Mouse (Mus musculus): ENCODE results near the gene Apbb1.

The Apbb1 gene

DNA sequence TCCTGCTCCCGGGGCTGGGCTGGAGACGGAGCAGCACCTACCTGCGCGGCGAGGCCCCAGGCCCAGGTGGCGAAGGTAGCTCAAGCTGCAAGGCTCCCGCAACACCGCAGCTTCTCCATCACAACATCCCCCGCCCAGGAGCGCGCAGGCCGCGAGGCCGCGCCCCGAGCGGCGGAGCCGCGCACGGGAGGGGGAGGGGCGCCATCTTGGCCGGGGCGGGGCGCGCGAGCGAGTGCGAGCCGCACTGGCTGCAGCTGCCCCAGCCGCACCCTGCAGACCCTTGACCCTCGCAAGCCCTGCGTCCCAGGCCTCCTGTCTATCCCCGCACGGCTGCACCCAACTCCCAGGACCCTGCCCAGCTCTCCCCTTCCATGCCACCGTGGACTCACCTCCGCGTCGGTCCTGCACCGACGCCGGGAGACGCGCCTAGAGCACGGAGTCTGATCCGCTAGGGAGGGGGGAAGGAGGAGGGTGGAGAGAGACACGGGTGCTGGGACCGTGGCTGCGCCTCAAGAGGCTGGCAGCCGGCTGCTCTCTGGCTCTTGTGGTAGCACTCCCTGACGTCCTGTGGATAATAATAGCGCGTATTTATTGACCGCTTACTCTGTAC is at the start of gene Apbb1:
Gene Apbb1, minus strand, starts transcription at position 560 of the 610 bp plus-strand sequence.
- DNase-seq (ENCODE audit: inconsistent age in 2 of 2, low spot score in 1 of 2): peak; percentile 77 to 93

- peak; percentile 63 to 80 for DNase-seq (ENCODE audit: inconsistent age in 2 of 2, low spot score in 1 of 2)
Observed at GRCm38 (mm10) chr7:105628633-105629032, 47.2 kb upstream of the Apbb1 start.

DNA sequence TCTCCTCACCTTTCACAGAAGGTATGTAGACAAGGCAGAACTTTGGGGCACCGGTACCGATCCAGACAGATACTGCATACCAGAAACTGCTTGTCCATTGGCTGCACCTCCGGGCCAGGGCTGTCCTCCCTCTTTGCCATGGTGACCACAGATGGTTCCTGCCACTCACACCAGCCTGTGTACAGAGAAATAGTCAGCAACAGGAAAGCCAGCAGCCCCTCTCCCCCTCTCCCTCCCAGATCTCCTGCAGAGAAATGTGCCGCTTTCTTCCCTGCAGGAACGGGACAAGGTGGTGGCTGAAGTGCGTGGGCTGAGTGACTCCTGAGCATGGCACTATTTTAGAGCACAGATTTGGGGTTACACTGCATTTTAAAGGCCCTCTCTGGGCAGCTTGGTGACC is 43.9 kb upstream of the Apbb1 start:
- no peak for DNase-seq (ENCODE audit: inconsistent age in 2 of 2, low spot score in 1 of 2)

DNA sequence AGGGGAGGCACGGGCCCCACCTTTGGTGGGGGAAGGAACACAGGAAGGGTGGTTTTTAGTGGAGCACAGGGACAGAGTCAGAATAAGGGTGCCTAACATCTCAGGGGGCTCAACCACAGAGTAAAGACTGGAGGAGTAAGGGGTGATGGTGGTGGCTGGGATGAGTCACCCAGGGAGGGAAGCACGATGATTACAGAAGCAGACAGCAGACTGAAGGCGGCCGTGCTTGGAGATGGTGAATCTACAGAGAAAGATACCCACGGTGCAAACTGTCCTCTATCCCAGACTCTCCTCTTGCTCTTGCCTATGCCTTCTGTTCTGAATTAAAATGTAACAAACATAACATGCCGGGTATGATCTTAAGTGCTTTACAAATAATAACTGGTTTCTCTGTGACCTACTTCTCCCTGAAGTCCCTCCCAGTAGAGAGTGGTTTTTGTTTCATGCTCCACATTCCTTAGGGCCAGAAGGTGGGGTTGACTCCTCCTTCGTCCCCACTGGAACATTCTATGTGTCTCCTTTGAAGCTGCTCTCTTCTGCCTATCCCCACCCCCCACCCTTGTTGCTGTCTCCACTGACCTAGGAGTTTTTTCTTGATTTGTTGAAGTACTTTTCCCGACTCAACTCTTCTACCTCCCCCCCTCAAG is 40.3 kb upstream of the Apbb1 start:
- no peak for DNase-seq (ENCODE audit: inconsistent age in 2 of 2, low spot score in 1 of 2)

GRCm38 (mm10) chr7:105621053-105621452 is 39.6 kb upstream of the Apbb1 start:
- DNase-seq (ENCODE audit: inconsistent age in 2 of 2, low spot score in 1 of 2): no peak

DNA sequence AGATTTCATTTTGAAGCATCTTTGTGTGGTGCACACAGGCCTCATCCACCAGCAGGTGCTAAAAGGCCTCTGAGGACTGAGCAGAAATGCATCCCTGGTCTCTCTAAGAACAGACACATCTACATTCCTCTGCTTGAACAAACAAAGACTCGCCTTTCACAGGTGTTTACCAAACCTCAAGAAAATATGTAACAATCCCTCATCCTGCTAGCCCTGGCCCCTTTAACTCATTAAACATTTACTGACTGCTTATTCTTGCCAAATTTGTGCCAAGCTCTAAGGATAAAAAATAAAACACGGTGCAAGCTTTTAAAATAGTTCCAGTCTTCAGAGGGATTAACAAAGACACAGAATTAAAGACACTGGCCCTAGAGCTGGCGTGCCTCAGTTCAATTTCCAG is 38.2 kb upstream of the Apbb1 start:
- no peak for DNase-seq (ENCODE audit: inconsistent age in 2 of 2, low spot score in 1 of 2)

DNA sequence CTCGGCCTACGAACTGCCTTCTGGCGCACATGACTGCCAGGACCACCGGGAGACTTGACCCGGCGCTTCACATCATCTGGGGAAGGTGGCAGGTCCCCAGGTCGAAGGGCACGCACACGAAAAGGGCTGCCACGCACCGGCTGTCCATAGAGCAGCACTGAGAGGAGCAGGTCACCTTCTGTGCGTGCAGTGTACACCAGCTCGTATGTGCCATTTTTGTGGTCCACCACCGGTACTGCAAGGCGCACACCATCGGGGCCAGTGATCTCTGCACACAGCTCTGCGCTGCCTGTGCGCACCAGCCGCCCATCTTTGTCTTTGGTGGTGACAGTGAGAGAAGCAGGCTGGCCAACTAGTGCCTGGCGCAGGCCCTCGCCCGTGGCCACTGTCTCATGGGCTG is 36.4 kb upstream of the Apbb1 start:
- DNase-seq (ENCODE audit: inconsistent age in 2 of 2, low spot score in 1 of 2): no peak

DNA sequence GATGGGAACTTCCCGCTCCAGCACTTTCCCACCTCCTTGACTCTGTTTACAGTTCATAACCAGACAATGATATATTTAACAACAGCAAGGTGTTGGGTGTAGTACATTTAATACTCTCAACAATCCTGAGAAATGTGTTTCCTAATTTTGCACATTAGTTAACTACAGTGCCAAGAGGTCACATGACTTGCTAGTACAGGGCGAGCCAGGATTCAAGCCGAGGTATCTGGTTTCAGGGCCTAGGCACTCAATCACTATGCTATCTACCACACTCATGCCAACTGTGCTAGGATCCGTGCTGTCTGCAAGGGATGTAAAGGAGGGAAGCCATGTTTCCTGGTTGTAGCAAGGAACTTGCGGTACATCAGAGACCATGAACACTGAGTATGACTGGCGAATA is 35.1 kb upstream of the Apbb1 start:
- no peak for DNase-seq (ENCODE audit: inconsistent age in 2 of 2, low spot score in 1 of 2)

DNA sequence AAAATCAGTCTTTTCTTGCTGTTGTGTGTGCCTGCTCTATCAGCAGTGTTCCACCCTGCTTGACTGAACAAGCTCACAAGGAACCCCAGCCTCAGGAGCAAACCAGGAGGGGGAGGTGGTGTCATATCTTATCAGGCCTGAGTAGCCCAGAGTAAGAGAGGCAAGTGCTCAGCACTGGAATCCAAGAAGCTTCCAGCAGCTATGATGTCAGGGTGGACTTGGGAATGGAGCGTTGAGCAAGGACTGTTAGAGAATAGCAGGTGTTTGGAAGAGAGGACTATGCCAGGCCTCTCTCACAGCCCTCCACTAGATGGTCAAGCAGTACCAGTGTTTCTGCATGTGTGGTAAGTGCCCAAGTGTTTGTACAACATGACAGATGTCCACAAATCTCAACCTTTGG is 34.3 kb upstream of the Apbb1 start:
- DNase-seq (ENCODE audit: inconsistent age in 2 of 2, low spot score in 1 of 2): no peak

- DNase-seq (ENCODE audit: inconsistent age in 2 of 2, low spot score in 1 of 2): no peak
Observed at GRCm38 (mm10) chr7:105614400-105614799, 32.9 kb upstream of the Apbb1 start.

DNA sequence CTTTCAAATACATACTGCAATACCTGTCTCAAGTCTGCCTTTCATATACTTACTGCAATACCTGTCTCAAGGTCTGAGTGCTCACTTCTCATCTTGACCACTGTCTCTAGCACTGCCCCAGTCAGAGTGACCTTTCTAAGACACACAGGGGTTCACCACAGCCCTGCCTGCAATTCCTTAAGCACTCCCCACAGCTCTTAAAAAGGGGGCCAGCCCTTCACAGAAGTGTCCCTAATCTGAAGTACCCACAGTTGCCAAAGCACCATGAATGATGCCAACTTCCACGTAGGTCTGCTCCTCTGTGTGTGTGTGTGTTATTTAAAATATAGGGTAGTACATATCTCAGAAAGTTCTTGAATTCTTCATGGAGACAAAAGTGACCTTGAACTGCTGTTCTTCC is 30.3 kb upstream of the Apbb1 start:
- DNase-seq (ENCODE audit: inconsistent age in 2 of 2, low spot score in 1 of 2): no peak

GRCm38 (mm10) chr7:105608467-105608866 is 27.0 kb upstream of the Apbb1 start:
- DNase-seq (ENCODE audit: inconsistent age in 2 of 2, low spot score in 1 of 2): no peak

- peak; percentile 62 to 91 for DNase-seq (ENCODE audit: inconsistent age in 2 of 2, low spot score in 1 of 2)
Observed at GRCm38 (mm10) chr7:105602860-105603623, 21.6 kb upstream of the Apbb1 start.

GRCm38 (mm10) chr7:105590097-105590496 is 8.6 kb upstream of the Apbb1 start:
- no peak for DNase-seq (ENCODE audit: inconsistent age in 2 of 2, low spot score in 1 of 2)

DNA sequence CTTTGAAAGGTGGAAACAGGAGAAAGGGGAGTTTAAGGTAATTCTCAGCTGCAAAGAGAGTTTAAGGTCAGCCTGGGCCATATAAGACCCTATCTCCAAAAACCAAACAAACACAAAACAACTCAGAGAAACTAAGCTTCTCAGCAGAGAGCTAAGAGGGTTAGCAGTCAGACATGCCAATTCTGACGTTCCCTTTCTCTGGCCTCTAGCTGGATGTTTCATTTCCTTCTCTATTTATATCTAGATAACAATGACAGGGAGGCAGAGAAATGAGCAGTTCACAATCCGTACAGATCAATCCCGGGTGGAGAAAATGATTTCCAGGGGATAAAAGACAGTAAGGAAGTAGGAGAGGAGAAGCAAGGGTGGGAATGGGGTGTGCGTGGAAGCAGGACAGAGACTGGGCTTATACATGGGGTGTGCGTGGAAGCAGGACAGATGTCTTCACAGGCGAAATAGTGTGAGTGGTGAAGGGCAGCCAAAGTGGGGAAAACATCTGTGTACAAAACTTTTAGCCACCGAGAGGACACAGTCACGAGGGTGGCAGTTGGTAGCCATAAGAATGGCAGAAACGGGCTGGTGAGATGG is 7.0 kb upstream of the Apbb1 start:
- DNase-seq (ENCODE audit: inconsistent age in 2 of 2, low spot score in 1 of 2): no peak

DNA sequence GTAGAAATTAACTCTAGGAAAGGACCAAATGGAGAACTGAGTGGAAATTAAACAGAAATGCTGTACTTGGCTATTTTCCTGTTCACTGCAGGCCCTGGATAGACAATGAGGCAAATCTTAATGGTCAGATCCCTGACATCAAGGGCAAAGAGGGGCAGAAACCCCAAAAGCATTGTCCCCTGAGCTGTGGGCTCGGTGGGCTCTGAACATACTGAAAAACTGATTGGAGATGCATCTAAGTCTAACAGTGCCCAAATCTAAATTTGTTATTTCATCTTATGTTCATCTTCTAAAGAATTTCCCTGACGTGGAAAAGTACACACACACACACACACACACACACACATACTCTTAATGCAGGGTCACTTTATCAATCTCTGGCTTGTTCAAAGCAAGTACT is 506 bp upstream of the Apbb1 start:
- DNase-seq (ENCODE audit: inconsistent age in 2 of 2, low spot score in 1 of 2): no peak

GRCm38 (mm10) chr7:105580627-105581089 is 795 bp downstream of the Apbb1 start:
- peak in 1 of 2 experiments; percentile 55 for DNase-seq (ENCODE audit: inconsistent age in 2 of 2, low spot score in 1 of 2)

DNA sequence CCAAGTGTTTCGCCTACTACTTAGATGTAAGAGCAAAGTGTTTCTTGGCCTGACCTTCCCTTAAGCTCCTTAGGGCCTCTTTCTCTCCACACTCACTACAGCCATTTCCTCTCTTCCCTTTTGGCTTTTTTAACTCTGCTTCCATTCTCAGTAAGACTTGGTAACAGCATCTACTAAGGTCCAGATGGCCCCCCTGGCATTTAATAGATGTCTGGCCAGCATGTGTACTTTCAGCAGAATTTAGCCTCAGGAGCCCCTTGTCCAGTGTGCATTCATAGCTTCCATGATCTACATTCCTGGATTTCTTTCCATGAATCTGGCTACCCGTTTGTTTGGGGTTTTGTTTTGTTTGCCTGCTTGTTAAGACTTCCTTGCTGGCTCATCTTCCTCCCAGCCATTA is 3.0 kb downstream of the Apbb1 start:
- DNase-seq (ENCODE audit: inconsistent age in 2 of 2, low spot score in 1 of 2): no peak

DNA sequence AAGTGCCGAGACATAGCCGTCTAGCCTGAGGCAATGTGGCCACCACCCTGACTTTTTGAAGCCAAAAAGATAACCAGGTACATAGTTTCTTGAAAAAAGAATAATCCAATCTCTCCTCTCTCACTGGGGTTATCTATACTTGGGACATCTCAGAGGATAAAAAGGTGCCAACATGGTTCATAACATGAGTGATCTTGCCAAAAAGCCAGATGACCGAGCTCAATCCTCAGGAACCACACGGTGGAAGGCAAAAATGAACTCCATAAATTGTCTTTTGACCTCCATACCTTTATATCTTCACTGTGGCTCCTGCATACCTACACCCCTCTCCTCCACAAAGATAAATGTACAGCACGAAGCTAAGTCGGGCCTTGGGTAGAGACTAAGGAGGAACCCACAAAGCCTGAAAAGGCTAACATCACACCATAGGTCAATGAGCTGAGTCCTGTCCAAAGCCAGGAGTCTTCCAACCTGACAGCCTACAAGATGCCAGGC is 4.0 kb downstream of the Apbb1 start:
- no peak for DNase-seq (ENCODE audit: inconsistent age in 2 of 2, low spot score in 1 of 2)

GRCm38 (mm10) chr7:105576166-105576748 is 5.2 kb downstream of the Apbb1 start:
- DNase-seq (ENCODE audit: inconsistent age in 2 of 2, low spot score in 1 of 2): no peak

DNA sequence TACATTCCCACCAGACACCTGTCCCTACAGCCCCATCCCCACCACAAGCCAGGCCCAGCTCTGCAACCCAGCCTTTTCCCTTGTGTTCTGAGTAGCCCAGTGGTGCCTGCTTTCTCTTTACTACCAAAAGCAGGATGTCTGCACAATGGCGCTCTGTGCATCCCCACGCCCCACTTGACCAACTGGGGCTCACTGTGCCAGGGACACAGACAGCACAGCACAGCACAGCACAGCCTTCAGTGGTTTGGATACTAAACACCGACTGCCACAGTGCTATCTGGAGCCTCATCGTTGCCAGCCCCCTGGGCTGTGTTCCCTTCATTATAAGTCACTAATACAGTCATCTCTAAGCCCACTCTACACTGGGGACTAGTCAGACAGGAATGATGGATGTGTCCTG is 6.9 kb downstream of the Apbb1 start:
- DNase-seq (ENCODE audit: inconsistent age in 2 of 2, low spot score in 1 of 2): no peak
